Comparison of ENCODE assay signal across 1 mouse cellular context in the genomic region with DNA sequence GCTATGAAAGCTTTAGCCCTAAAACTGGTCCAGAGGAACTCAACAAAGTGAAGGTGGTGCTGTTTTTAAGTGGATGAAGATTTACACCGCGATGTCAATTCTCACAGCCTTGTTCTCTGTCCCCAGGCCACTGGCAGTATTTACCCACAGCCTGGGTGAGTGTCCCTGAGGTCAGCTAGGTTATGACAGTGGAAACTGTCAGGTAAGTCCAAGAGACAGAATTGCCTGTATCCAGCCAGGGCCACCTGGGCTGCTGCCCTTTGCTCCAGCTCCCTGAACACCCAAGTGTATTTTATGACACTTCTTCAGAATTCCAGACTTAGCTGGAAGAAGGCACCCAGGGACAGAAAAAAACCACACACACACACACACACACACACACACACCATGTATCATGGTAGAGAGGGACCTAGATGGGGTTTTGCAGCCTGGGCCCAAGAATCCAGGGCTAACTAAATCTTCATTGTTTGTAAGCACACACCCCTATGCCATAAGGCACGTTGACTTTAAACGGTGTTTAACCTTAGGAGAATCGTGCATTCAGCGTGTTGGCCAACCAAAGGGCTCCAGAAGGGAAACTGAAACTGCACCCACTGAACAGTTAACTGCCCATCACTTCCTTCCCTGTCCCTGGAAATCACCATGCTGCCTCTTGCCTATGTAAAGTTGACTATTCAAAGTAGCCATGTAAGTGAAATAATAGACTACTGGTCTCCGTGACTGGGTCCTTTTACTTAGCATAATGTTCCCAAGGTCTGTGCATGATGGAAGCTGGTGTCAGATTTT.
TF ChIP-seq lines count a peak whose summit lies in the region.

No protein-coding gene starts in this region.

TF ChIP-seq in CH12.LX, 34 proteins besides CTCF, POLR2A, EP300 and RAD21 (continued from another document):
- TF ChIP-seq IRF4 (IDR thresholded peaks at IDR 0.05; ENCODE audit: low read depth, low read length) (0 out of 2 replicates have a peak, but pooled peaks have one; percentile 30), MEF2A (IDR thresholded peaks at IDR 0.05; ENCODE audit: borderline replicate concordance, low read depth, low read length) (no peak)
